Mouse (Mus musculus) T-helper 1 cell (primary cell): ENCODE results near the gene Clca3a1.

Experiments used
- in situ Hi-C: fragments of 300-600 bp; cut with MboI, MseI; formaldehyde crosslinking; loops from one replicate; pipeline ENCODE4 v1.15.1; 2025; ENCODE audit warnings: high pct_unique_total_duplicates

Gene Clca3a1

DNA sequence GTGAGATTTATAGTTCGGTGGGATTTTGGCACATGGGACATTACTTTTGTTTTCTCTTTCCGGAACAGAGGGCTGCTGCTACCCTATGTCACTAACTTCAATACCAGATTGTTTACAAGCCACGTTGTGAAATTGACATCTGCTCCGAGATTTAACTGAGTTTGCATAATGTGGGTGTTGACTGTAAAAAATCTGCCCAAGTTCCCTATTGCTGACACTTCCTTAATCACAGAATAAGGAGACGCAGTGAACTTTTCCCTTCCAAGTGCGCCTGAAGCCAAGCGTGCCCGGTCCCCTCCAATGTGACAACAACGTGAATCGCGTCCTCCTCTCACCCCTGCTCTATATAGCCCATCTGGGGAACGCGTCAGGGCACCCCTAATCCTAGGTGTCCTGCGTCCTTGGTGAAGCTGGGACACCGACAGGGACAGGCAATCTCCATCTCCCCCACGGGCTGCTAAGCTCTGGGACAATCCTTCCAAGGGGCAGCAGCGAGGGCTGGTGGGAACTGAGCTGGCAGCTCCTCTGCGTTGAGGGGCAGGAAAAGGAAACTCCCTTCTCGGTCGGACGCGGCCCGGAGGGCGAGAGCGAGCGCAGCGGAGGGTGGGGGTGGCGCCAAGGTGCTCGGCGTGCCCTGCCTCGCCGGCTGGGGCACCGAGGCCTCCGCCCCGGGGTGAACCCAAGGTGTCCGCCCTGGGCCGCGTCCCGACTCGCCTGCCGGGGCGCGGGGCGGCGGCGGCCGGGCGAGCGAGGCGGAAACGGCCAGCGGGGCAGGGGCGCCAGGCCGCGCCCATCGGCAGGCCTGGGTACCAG lies 41.5 kb downstream of the Clca3a1 start:
- in situ Hi-C loops, result loop anchor here (10.0 kb wide), 1 partner anchor 264 kb away; no protein-coding TSS in a partner anchor

DNA sequence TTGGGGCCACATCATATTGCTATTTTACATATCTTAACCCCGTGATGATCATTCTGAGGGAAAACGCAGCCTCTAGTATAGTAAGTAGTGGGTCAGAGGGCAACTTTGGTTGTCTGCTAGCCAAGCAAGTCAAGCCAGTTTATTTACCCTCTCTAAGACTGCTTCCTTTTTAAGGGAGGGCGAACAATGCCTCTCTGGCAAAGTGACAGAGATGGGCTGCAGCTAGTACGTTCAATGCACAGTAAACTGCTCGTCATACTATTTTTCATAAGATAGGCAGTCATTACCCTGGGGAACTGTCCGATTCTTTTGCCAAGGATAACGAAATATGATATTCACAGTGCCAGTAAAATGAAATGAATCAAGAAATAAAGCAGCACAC lies 42.1 kb downstream of the Clca3a1 start:
- in situ Hi-C loops, result loop anchor here (10.0 kb wide), 1 partner anchor 264 kb away; no protein-coding TSS in a partner anchor

DNA sequence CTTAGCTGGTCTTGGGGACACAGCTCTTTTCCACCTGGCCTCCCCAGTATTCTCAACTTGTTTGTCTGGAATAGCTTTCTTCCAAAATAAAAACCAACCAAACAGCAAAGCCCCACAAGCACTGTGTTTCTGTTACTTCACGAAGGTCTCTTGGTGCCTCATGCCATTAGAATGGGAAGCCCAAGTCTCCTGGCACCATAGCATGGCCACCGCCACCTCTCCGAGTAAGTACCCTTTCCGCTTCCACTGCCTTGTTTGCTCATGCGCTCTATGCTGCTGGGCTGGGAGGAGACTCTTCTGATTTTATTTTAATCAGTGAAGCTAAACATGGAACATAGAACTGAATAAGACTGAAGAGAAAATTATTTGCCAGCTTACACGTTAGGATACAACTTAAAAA lies 42.9 kb downstream of the Clca3a1 start:
- in situ Hi-C loops, result loop anchor here (10.0 kb wide), 1 partner anchor 263 kb away; no protein-coding TSS in a partner anchor

DNA sequence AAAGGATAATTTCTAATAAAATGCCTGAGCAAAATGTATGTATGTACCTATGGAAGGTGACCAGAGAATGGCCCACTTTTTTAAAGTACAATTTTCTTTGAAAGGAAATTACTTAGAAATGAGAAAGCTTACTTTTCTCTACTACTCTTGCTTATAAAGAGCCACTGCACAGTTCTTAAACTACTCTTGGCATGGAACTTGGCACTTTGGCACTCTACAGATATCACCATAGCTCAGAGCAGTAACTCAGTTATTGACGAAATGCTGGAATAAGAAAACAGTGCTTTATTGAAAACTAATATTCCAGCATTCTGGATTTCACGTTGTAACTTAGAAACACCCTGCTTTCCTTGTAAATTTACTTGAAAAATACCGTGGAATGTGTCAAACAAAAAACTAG lies 43.7 kb downstream of the Clca3a1 start:
- in situ Hi-C loops, result loop anchor here (10.0 kb wide), 1 partner anchor 262 kb away; no protein-coding TSS in a partner anchor

DNA sequence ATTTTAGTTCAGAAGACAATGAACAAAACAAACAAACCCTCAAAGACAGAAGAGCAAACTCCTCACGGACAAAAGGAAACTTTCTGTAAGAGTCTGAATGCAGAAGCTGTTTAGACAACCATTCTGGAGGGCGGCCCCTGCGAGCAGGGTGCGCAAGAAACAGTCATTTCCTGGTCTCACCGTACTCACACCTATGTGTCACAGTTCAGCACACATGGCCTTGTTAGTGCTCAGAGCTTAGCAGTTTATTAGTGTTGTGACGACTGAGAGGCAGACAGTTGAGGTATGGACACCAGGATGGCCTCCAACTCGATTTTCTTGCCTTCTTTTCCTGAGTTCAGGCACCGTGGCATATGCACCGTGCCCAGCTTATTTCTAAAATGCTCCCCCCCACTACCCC lies 44.9 kb downstream of the Clca3a1 start:
- in situ Hi-C loops, result loop anchor here (10.0 kb wide), 1 partner anchor 261 kb away; no protein-coding TSS in a partner anchor

DNA sequence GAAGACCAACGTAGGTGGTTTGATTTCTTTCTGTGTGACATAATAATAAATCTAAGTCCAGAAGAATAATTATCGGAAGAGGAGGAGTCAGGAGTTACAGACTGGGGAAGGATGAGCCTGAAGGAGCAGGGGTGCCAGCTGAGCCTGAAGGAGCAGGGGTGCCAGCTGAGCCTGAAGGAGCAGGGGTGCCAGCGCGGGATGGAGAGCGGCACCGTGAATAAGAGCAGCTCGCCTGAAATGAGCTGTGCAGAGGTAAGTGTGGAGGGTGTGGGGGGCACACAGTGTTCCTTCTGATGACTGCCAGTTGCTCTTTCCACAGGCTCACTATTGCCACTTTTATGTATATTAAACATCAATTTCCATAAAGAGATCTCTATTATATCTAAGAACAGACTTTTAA lies 45.7 kb downstream of the Clca3a1 start:
- in situ Hi-C loops, result loop anchor here (10.0 kb wide), 1 partner anchor 260 kb away; no protein-coding TSS in a partner anchor

DNA sequence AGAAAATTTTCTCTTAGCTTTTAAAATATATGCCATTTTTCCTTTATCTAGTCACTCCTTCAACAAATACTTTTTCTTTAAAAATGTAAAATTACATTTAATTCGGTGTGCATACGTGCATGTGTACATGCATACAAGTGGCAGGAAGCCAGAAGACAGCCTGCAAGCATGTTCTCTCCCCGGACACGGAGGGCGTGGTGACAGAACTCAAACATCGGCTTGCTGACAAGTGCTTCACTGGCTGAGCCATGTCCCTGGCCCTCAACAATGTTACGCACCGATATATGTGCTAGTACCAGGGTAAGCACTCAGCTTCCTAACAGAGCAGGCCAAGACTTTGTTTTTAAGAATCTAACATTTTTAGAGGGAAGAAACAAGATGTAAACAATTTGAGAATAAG lies 46.2 kb downstream of the Clca3a1 start:
- in situ Hi-C loops, result loop anchor here (10.0 kb wide), 1 partner anchor 260 kb away; no protein-coding TSS in a partner anchor

DNA sequence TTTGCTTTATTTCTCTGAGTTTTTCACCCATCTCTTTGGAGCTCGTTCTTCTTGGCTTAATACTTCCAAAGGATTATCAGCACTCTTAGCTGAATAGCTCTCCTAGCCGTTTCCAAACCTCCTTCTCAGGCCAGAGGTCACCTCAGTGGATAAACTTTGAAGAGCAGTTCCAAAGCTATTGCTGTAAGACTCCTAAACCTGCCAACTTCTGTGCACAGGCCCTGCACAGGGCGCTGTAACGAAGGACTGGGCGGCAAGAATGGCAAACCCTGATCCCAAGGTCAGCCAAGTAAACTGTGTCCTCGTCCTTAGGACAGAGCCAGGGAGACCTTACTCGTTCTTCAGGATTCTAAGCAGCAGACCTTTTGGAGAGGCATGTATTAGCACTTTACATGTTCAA lies 46.7 kb downstream of the Clca3a1 start:
- in situ Hi-C loops, result loop anchor here (10.0 kb wide), 1 partner anchor 259 kb away; no protein-coding TSS in a partner anchor

DNA sequence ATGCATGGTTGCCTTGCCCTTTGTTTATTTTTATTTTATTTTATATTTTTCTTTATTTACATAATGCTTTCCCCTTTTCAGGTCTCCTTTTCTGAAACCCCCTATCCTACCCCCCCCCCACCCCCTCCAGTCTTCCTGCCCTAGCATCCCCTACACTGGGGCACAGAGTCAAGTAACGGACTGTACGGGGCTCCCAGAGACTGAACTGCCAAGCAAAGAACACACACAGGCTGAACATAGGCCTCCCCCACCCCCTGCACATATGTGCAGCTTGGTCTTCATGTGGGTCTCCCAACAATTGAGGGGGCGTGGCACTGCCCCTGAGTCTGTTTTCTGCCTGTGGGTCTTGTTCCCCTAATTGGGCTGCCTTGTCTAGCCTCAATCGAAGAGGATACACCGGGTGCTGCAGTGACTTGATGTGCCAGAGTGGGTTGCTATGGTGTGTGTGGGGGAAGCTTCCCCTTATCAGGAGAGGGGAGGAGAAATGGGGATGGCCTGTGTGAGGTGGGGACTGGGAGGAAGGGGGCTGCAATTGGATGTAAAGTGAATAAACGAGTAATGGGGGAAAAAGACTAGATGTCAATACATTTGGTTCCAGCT lies 49.1 kb downstream of the Clca3a1 start:
- in situ Hi-C loops, result loop anchor here (10.0 kb wide), 1 partner anchor 257 kb away; no protein-coding TSS in a partner anchor

DNA sequence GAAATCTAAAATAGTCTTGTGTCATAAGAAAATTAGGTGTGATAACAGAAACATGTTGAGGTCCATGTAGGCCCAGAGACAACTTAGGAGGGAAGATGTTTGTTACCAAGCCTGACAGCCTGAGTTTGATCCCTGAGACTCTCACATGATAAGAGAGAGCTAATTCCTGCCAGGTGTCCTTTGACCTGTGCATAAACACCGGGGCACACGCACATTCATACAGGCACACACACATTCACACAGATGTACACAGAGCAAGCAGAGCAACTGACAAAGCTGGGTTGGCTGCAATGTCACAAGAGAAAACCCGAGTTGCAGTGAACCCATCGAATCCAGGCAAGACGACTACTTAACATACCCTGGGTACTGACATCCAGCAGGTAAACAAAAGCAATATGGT lies 52.2 kb downstream of the Clca3a1 start:
- in situ Hi-C loops, result no loop called here

DNA sequence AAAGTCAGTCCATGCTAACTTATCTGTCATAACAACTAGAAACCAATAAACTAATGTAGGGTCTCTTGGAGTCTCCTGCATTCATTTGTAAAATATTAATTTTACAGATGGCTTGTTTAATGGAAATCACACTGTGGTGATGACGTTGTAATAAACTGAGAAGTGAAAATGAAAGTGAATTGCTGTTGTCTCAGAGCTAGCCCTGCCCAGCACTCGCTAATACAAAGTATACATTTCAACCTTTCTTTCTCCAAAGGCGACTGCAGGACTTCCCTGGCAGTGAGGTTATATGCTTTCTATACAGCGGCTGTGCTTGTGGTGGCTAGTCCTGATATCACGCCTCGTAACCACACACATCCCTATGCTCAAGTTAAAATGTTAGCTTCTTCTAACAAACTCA lies 56.8 kb downstream of the Clca3a1 start:
- in situ Hi-C loops, result no loop called here

DNA sequence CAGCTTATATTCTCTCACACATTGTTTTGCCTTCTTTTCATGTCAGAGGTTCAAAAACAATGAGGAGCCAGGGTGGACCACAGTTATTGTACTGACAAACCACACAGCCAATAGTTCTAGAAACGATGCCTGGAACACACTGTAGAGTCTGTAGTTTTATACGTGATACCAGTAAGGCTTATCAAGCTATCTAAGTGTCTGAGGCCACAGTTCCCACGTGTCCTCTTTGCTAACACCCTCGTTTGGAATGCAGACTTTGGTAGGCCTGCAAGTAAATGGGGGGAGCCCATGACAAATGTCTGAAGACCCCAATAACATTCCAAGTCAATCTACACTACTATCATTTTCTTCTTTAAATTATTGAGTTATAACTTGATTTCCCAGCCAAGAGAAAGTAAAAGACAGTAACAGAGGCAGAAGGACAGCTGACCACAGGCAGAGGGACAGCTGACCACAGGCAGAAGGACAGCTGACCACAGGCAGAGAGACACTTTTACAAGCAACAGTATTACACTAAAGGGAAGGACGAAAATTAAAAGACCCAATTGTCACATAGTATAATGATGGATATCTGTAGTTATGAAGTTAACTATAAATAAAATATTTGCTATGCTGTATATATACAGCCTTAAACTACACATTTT lies 61.9 kb downstream of the Clca3a1 start:
- in situ Hi-C loops, result no loop called here

DNA sequence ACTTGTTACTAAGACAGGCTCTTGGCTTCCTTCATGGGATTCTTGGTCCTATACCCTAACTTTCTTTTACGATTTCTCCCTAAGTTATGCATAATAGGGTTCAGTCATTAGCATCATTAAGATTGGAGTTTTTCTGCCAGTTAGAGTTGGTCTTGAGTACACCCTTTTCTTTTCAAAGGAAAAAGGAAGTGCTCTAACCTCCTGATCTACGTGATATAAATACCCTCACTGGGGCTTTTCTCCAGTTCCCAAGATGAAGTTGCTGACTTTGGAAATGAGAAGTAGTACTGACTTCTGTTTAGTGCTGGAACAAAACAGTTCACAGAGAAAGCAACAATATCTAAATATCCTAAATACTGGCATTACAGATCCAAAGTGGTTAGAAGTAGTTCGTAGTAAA lies 62.8 kb downstream of the Clca3a1 start:
- in situ Hi-C loops, result no loop called here

DNA sequence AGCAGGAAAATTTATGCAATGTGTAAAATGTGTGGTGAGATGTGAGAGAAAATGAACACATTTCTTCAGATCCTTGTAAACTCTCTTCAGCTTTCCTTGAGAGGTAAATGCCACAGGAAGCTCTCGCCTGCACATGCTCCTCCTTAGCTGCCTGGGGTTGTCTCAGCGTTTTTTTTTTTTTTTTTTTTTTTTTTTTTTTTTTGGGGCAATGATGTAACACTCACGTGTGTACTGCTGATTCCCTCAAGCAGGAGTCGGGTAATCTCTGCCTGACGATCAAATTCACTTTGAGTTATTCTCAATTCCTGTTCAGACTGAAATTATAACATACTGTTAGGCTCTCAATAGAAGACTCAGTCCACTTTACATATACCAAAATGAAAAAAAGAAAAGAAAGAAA lies 63.6 kb downstream of the Clca3a1 start:
- in situ Hi-C loops, result no loop called here

DNA sequence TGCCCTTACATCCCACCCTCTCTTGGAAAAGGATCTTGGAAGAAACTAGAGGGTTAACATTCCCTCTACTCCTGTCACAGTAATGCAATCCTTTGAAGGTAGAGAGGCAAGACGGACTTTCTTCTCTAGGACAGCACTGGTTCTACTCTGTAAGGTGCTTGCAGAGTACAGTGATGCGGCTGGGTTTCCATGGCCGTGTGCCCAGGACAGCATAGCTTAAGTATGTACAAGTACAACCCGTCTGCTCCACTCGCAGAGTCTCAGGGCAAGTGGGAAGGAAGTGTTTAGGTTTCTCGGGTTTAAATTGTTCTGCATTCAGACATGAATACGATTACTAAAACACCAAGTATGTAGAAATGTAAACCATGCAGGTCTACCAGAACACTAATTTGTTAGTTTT lies 65.8 kb downstream of the Clca3a1 start:
- in situ Hi-C loops, result no loop called here

DNA sequence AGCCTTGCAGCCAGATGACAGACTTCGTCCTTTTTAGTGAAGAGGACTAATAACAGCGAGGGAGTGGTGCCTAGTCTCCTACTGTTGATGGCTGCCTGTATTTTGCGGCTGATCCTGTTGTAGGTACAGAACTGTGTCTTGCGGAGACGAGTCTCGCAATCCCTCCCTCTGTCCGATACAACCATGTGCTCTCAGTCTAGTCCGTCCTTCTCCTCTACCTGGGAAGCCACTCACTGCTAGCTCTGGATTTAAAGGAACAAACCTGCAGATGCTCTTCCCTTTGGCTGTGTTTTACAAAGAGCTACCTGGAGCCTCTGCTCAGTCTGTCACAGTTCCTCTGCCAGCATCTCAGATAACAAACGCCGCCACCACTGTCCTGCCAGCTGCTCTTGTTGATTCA lies 66.7 kb downstream of the Clca3a1 start:
- in situ Hi-C loops, result no loop called here

DNA sequence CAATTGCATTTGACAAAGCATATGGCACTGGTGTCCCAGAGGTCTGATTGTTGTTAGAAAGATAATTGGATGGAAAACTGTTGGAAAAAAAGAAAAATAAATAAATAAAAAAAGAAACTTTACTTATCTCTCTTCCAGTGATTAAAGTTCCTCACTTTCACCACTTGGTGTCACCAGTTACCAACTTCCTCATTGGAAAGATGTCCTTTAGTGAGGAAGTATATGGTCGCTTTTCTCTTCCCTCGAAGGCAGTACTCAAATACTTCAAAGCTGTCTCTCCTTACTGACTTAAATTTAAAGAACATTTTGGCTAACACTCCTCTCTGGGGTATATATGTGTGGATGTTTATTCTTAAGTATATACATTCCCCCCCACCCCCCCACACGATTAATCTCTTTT lies 68.7 kb downstream of the Clca3a1 start:
- in situ Hi-C loops, result no loop called here

DNA sequence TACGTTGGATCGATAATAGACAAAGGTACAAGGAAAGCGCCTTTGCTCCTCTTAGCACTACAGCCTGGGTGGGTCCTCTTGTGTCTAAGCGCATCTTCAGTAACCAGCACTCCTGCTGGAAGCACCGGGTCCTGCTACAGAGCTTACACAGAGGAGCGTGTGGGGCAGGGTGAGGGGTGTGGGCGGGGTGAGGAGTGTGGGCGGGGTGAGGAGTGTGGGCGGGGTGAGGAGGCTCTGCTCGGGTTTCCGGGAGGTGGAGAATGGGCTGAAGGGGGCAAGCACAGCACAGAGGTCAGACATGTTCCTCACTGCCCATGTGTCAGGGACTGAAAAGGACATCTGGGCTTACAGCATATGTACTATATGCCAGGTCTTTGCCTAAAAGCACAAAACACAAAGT lies 71.5 kb downstream of the Clca3a1 start:
- in situ Hi-C loops, result no loop called here

DNA sequence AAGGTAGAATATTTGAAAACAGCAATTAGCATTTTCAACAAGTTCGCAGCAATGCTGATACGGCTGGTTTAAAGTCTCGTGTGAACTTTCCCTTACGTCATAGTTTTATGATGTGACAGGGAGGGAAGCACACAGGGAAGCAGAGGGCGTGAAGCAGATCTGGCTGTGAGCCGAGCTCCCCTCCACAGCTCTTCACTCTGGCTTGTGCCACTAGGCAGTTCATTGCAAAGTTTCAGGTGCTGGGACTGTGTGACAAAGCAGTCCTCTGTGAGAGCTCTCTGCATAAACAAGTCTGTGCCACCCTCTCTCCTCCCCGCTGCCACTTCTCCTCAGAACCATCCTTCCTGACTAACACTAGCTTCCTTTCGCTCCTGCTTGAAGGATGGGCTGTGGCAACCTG lies 72.5 kb downstream of the Clca3a1 start:
- in situ Hi-C loops, result no loop called here

DNA sequence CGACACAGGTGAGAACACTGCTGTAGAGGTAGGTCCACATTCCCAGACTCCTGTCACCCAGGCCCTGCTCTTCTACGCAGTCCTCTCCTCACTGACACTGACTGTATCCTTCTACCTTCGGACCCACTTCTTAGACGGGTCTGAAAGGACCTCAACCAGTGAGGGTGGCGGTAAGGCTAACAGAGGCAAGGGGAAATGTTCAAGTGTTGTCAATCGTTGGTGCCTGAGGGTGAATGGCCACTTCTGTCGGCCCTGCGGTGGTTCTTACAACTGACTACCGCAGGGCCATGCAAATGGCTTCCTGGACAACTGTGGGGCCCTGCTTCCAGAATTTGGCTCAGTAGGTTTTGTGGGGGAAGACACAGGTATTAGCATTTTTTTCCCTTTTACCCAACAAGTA lies 73.2 kb downstream of the Clca3a1 start:
- in situ Hi-C loops, result no loop called here

DNA sequence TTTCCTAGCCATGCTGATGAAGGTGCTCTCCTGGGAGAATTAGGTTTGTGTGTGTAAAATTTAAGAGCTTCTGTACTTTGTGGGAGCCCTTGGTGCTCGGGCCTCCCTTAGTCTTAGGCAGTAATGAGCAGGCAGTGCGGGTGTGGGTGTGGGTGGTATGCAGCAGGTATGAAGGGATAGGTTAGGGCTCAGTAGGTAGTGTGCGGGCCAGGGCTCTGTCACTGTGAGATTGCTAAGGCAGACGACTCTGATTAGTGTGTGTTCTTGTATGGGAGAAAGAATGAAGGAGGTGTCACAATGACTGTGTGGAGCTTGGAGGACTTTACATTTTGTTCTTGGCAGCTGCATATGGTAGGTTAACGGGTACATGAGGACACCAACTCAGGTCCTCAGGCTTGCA lies 74.6 kb downstream of the Clca3a1 start:
- in situ Hi-C loops, result no loop called here

DNA sequence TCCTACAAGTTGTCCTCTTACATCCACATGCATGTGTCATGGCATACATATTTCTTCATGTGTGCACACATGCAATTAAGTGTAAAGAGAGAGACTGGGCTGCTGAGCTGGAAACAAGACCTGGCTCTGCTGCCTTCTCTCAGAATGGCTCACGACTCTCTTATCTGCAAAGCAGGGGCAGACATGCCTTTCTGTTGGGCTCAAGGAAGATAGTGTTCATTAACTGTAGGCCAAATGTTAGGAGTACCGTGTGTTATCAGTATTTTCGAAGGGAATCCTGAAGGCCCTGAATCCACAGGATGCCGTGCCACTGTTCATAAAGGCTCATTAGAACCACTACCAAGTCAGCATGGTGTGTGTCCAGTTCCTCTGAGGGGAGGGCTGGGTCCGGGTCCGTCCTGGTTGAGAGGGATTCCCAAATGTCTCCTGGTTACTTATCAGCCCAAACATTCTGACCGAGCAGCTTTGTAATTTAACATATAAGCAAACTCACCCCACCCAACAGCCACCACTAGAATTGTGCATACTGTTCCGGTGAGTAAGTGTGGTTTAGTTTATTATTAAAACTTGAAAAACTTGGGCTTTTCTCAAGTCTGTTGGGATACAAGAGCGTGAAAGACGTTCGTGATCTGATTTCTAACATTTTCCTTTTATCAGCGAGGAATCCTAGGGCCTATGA lies 77.5 kb downstream of the Clca3a1 start:
- in situ Hi-C loops, result no loop called here
